Mouse (Mus musculus): ENCODE measurements at regions not wholly inside any gene's neighbourhood (a gene's known extent, or its start where the extent isn't known, plus 50 kb on each side); places are given as distances from the start of the nearest gene placed in this dataset.

DNA sequence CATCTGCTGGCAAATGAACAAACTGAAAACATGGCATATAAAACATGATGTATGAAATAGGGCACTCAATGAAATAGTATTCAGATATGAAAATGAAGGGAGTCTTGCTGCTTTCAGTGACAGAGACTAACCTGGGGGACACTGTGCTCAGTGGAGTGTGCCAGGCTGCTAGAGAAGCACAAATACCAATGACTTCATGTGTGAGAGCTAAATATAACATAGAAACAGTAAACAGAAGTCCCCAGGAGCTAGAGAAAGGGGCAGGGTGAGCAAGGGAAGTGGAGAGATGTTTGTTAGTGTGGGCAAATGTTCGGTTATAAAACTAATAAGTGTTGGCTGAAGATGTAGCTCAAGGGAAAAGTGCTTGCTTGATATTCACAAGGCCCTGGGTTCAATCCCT is 293.2 kb upstream of the Jmjd1c start:
- no peak for TF ChIP-seq POLR2A (IDR thresholded peaks at IDR 0.05; ENCODE audit: borderline replicate concordance, control insufficient read depth, low read depth, low read length)
- TF ChIP-seq CTCF (IDR thresholded peaks at IDR 0.05; ENCODE audit: control insufficient read depth, insufficient read depth, low read length): no peak

All from bone marrow, adult 2 months (tissue).